Mouse (Mus musculus) liver, postnatal 0 days (tissue): ENCODE results near the gene Sema4a. TPM values are rescaled to one million over a fixed set of nuclear protein-coding genes. Genes with fewer than 3 reads are reported as not detected.
A peak's percentile ranks its signal among the peaks of the same experiment; 100 is the strongest.

ENCODE experiments used
- ATAC-seq: fragments of 200-750 bp; cut with Nextera tagmentation; 2 replicates; pipeline ENCODE4 v1.8.0; 2017; ENCODE audit warnings: mild to moderate bottlenecking, moderate library complexity
- DNase-seq: peaks from one replicate; pipeline ENCODE4 v3.0.0-alpha.2; 2016
- H3K27ac ChIP-seq: fragments of 300-500 bp; sonication (generic); 2 replicates; pipeline ENCODE4 v1.5.1; 2014; ENCODE audit warnings: antibody characterized with exemption, moderate library complexity, mild to moderate bottlenecking, low read depth
- H3K27me3 ChIP-seq: fragments of 300-500 bp; sonication (generic); 2 replicates; pipeline ENCODE4 v1.6.1; 2014; ENCODE audit warnings: low read length, control low read depth, mixed read lengths; ENCODE audit not compliant: insufficient read depth
- H3K36me3 ChIP-seq: fragments of 300-500 bp; sonication (generic); replicated peaks from 2 replicates; pipeline ENCODE4 v1.6.1; 2014; ENCODE audit warnings: mild to moderate bottlenecking, control low read depth, low read length, moderate library complexity, mixed read lengths; ENCODE audit not compliant: insufficient read depth
- H3K4me1 ChIP-seq: fragments of 300-500 bp; sonication (generic); 2 replicates; pipeline ENCODE4 v1.6.1; 2014; ENCODE audit warnings: antibody characterized with exemption, mild to moderate bottlenecking, control low read depth; ENCODE audit not compliant: insufficient read depth
- H3K4me2 ChIP-seq: fragments of 300-500 bp; sonication (generic); 2 replicates; pipeline ENCODE4 v1.6.1; 2014; ENCODE audit warnings: low read depth, mild to moderate bottlenecking, low read length, moderate library complexity, mixed read lengths
- H3K4me3 ChIP-seq: fragments of 300-500 bp; sonication (generic); 2 replicates; pipeline ENCODE4 v1.5.1; 2014; ENCODE audit warnings: low read depth, low read length
- H3K9ac ChIP-seq: fragments of 300-500 bp; sonication (generic); replicated peaks from 2 replicates; pipeline ENCODE4 v1.6.1; 2014; ENCODE audit warnings: mild to moderate bottlenecking, moderate library complexity
- H3K9me3 ChIP-seq: fragments of 300-500 bp; sonication (generic); 2 replicates; pipeline ENCODE4 v1.6.1; 2016; ENCODE audit warnings: mild to moderate bottlenecking, control low read depth, low read length, mixed read lengths
- CTCF ChIP-seq: sonication (generic); IDR thresholded peaks from 2 replicates; pipeline ENCODE4 v1.5.1; 2016; ENCODE audit warnings: antibody characterized with exemption, low read depth
- EP300 ChIP-seq: IDR thresholded peaks from 2 replicates; pipeline ENCODE4 v1.6.1; 2016; ENCODE audit warnings: antibody characterized with exemption, low read depth, mild to moderate bottlenecking
- WGBS: fragments of 180-500 bp; shearing (Covaris S2); extraction: QIAGEN DNeasy Blood & Tissue Kit; methylation state at CpG from one replicate; pipeline ENCODE4 v1.1.7; 2014; ENCODE audit not compliant: insufficient replicate concordance; 5-methylcytosine and 5-hydroxymethylcytosine counted together
- polyA plus RNA-seq: library from polyadenylated mRNA; unstranded; fragments of >200 nt; fragmentation: Nextera tagmentation; extraction: Ambion mirVana; gene quantifications from 2 replicates; pipeline ENCODE4 v1.2.1, GENCODE M21; 2015

Sema4a gene
- polyA plus RNA-seq, 1 experiment from 2014 or later = 30.0 TPM

GRCm38 (mm10) chr3:88477735-88478134 lies 16.8 kb upstream of the Sema4a start:
- Histone ChIP-seq H3K4me1 (no peaks in the 10 kb centered on the region), H3K36me3 (peaks cover 9% of the 10 kb centered on the region), H3K27ac (no peak overlapping the region), H3K4me3 (no peak overlapping the region), H3K27me3 (no peaks in the 10 kb centered on the region), H3K4me2 (no peak overlapping the region), H3K9ac (no peak overlapping the region), H3K9me3 (no peaks in the 10 kb centered on the region)
- 3% methylated on average over 8 of the region's 8 CpGs for WGBS
- TF ChIP-seq CTCF (peak; percentile 96), EP300 (no peak)
- DNase-seq (peak; percentile 91), ATAC-seq (peak; percentile 86)

- no peak overlapping the region for H3K4me2 ChIP-seq
- H3K27me3 ChIP-seq = no peaks in the 10 kb centered on the region
- H3K4me1 ChIP-seq = no peaks in the 10 kb centered on the region
- TF ChIP-seq EP300 (no peak), CTCF (peak; percentile 56)
- no peaks in the 10 kb centered on the region for H3K9me3 ChIP-seq
- ATAC-seq (no peak), DNase-seq (peak; percentile 29)
- no peaks in the 10 kb centered on the region; the same call in 1 of the 2 replicates for H3K36me3 ChIP-seq
- no peak overlapping the region for H3K9ac ChIP-seq
- no peak overlapping the region for H3K27ac ChIP-seq
- 52% methylated on average over 6 of the region's 6 CpGs for WGBS
- no peak overlapping the region for H3K4me3 ChIP-seq
Measured at GRCm38 (mm10) chr3:88476403-88476802, 15.4 kb upstream of the Sema4a start.

GRCm38 (mm10) chr3:88473571-88473970 lies 12.6 kb upstream of the Sema4a start:
- no peak for TF ChIP-seq EP300
- TF ChIP-seq CTCF = no peak
- Histone ChIP-seq H3K36me3 (no peaks in the 10 kb centered on the region), H3K4me3 (no peak overlapping the region), H3K9ac (no peak overlapping the region), H3K9me3 (no peaks in the 10 kb centered on the region), H3K27ac (no peak overlapping the region), H3K4me2 (no peak overlapping the region), H3K4me1 (no peaks in the 10 kb centered on the region), H3K27me3 (no peaks in the 10 kb centered on the region)
- 64% methylated on average over 1 of the region's 1 CpGs for WGBS
- no peak for ATAC-seq
- DNase-seq = no peak

GRCm38 (mm10) chr3:88473020-88473419 lies 12.0 kb upstream of the Sema4a start:
- Histone ChIP-seq H3K27ac (no peak overlapping the region), H3K4me1 (no peaks in the 10 kb centered on the region), H3K4me3 (no peak overlapping the region), H3K36me3 (no peaks in the 10 kb centered on the region), H3K27me3 (no peaks in the 10 kb centered on the region), H3K4me2 (no peak overlapping the region), H3K9me3 (no peaks in the 10 kb centered on the region), H3K9ac (no peak overlapping the region)
- no peak for ATAC-seq
- TF ChIP-seq CTCF = no peak
- DNase-seq = no peak
- 48% methylated on average over 5 of the region's 5 CpGs for WGBS

GRCm38 (mm10) chr3:88470943-88471479 lies 10.0 kb upstream of the Sema4a start:
- no peak overlapping the region for H3K9ac ChIP-seq
- H3K9me3 ChIP-seq = no peaks in the 10 kb centered on the region
- 50% methylated on average over 10 of the region's 10 CpGs for WGBS

GRCm38 (mm10) chr3:88469466-88469865 lies 8.5 kb upstream of the Sema4a start:
- 84% methylated on average over 2 of the region's 2 CpGs for WGBS

More at GRCm38 (mm10) chr3:88470943-88471479, 10.0 kb upstream of the Sema4a start:
- DNase-seq (no peak), ATAC-seq (peak; percentile 67)
- no peak overlapping the region for H3K4me2 ChIP-seq
- TF ChIP-seq CTCF = no peak
- no peak for TF ChIP-seq EP300
- H3K4me3 ChIP-seq = no peak overlapping the region
- H3K27me3 ChIP-seq = no peaks in the 10 kb centered on the region
- H3K4me1 ChIP-seq = no peaks in the 10 kb centered on the region
- H3K27ac ChIP-seq = peak overlapping the region; percentile 18
- H3K36me3 ChIP-seq = no peaks in the 10 kb centered on the region

More at GRCm38 (mm10) chr3:88469466-88469865, 8.5 kb upstream of the Sema4a start:
- ATAC-seq (no peak), DNase-seq (no peak)
- TF ChIP-seq CTCF = no peak
- no peak for TF ChIP-seq EP300
- no peak overlapping the region for H3K4me3 ChIP-seq
- no peaks in the 10 kb centered on the region for H3K36me3 ChIP-seq
- H3K4me2 ChIP-seq = no peak overlapping the region
- no peak overlapping the region for H3K9ac ChIP-seq
- no peaks in the 10 kb centered on the region for H3K9me3 ChIP-seq
- H3K27ac ChIP-seq = no peak overlapping the region
- H3K4me1 ChIP-seq = no peaks in the 10 kb centered on the region
- no peaks in the 10 kb centered on the region for H3K27me3 ChIP-seq
